Mouse (Mus musculus): Measurements from ENCODE around the gene Rpl9-ps6. TPM values are rescaled to one million over a fixed set of nuclear protein-coding genes. Genes with fewer than 3 reads are reported as not detected.

Rpl9-ps6 gene
- total RNA-seq, 2 experiments from 2014 or later = 64.8 to 136 TPM

Other genes starting within 250 kb of the Rpl9-ps6 start
- 10 to 100 TPM; 56.3 to 58.4 TPM for gene Sgms1, start 76.9 kb downstream of the Rpl9-ps6 start, total RNA-seq (2021)
- 10 to 100 TPM; 30.8 to 36.7 TPM for gene Minpp1, start 19.2 kb upstream of the Rpl9-ps6 start, total RNA-seq (2021)
- gene Papss2, start 129.2 kb upstream of the Rpl9-ps6 start, total RNA-seq (2021) = 10 to 100 TPM; 24.5 to 34.6 TPM

Data from adrenal gland, postnatal 10 days (tissue).